Mouse (Mus musculus): ENCODE measurements around the gene Rad17.

DNA sequence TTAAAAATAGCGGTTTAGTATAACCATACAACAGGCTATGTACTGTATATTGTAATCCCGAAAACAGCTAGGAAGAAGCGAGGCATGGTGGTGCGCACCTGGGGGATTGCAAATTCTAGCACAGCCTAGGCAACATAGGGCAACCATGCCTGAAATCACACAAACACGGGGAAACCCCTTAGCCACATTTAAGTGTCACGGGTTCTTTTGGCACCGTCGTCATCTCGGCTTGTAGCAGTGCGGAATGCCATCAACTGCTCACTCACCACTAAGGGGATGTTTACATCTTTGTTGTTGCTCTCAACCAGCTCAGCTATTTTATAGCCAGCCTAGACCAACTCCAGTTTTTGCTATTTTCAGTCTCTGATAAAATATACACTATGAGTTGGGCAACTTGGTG, 48.0 kb upstream of the Rad17 start:
- no peak for TF ChIP-seq EP300 (IDR thresholded peaks at IDR 0.05)
- no peak for TF ChIP-seq CTCF (IDR thresholded peaks at IDR 0.05)

Data from lung, postnatal 0 days (tissue).